Mouse (Mus musculus): ENCODE data around the gene Adamtsl1. TPM values are rescaled to one million over a fixed set of nuclear protein-coding genes. Genes with fewer than 3 reads are reported as not detected.

Adamtsl1 gene
- total RNA-seq, 2 experiments from 2014 or later: 15.9 to 19.9 TPM

DNA sequence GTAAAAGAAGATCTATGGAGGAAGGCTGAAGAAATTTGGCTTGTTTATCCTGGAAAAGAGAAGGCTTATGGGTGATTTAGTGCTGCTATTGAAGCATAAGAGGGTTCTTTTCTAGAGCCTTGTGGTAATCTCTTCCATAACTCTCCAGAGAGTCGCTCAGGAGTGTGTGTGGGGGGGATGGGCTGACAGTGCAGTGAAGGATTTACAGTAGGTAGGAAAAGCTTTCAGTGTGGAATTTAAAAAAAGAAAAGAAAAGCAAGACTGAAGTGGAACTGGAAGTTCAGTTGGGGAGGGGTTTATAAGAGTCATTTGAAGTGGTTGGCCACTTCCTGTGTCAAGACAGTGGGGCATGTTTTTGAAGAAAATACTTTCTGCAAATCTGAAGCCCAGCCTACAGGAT is 155.8 kb downstream of the Adamtsl1 start:
- no peak for DNase-seq

- no peak for DNase-seq
Observed at GRCm38 (mm10) chr4:85672290-85672689, 158.3 kb downstream of the Adamtsl1 start.

- DNase-seq: no peak
Observed at GRCm38 (mm10) chr4:85677621-85678020, 163.6 kb downstream of the Adamtsl1 start.

DNA sequence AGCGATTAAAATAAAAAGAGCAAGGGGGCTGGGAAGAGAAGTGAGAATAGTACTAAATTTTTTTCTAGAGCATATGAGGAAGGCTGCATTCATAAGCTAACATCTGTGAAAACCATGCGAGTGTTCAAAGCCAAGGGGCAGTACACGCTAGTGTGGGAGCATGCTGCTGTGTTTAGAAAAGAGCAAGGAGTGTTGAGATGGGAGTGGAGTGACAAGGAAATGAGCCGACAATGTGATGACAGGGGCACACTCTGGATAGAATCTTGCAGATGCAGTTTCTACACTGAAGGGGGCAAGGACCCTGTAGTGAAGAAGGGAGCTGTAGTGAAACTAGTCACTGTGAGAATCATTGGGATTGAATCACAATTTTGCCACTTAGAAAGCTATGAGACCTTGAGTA is 172.2 kb downstream of the Adamtsl1 start:
- DNase-seq: no peak

DNA sequence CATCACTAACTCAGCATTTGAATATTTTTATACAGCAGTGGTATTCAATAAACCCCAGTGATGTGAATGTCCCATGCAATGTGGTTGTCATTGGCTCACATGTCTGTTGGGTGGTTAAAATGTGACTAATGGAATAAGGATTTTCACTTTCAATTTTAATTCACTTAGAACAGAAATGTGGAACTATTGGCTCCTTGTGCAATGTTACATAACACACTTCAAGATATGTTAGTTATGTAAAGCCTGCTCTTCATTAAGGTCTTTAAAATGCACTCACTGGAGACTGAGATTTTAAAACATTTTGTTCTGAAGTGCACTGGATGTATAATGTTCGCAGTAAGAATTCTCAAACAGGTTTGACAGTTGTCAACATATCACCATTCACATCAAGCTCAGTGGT is 181.3 kb downstream of the Adamtsl1 start:
- no peak for DNase-seq

DNA sequence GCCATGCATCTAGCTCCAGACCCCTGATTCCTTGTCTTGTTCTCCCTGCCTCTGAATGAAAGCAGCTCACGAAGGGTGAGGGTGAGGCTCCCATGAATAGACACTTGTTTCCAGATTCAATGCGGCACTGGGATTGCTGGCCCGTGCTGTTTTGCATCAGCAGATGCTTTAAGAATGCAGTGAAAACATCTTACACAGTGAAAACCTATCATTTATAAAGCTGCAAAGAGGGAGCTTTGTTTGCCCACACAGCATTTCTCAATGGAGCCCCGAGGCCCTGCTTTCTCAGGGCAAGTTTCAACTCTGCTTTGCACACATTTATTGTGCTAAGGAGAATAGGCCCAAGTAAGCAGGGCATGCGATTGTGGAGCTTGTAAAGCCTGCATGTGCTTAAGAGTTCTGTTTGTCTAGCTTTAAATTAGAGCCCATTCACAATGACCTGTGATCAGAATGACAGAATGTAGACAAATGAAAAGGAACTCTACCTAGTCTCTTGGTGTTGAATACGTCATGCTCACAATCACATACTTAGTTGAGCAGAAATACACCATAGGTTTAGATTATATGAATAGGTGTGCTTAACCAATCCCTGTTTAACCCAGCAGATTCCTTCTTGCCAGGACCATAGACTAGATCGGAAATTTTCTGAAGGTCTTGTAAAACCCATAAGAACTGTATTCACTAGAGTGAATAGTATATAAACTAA is 193.5 kb downstream of the Adamtsl1 start:
- DNase-seq: no peak

- no peak for DNase-seq
Observed at GRCm38 (mm10) chr4:85709636-85710035, 195.7 kb downstream of the Adamtsl1 start.

GRCm38 (mm10) chr4:85724999-85725398 is 211.0 kb downstream of the Adamtsl1 start:
- no peak for DNase-seq

DNA sequence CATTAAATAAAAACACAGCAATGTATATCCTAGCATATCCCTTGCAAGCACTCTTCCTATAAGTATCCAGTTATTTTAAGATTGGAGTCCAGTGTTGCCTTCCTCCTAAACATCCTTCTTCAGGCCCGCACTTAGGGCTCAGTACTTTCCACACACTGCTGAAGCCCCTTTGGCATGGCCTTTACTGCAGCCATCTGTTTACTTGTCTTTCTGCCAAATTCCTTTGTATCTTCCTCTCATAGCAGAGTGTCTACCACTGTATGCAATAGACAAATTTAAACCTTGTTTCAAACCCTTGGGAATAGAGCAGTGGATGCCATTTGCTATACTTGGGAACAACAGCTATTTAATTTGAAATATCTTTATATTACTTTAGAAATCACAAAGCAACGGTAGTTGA is 213.8 kb downstream of the Adamtsl1 start:
- DNase-seq: no peak

GRCm38 (mm10) chr4:85728416-85728815 is 214.4 kb downstream of the Adamtsl1 start:
- no peak for DNase-seq

DNA sequence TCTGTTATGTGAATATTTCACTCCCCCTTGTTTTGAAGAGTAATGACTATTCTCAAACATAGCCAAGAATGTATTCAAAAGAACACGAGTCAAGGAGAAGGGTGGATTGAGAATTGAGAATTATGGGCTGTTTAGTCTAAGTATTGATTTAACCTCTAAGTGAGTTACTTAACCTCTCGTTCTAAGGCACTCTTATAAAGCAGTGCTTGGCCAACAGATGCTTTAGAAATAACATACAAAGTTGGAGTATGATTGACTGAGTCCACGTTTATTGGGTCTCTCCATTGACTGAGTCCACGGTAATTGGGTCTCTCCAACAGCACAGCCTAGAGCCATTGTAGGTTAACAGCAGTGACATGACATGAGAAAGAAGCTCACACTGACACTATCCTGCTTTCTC is 226.5 kb downstream of the Adamtsl1 start:
- DNase-seq: no peak

DNA sequence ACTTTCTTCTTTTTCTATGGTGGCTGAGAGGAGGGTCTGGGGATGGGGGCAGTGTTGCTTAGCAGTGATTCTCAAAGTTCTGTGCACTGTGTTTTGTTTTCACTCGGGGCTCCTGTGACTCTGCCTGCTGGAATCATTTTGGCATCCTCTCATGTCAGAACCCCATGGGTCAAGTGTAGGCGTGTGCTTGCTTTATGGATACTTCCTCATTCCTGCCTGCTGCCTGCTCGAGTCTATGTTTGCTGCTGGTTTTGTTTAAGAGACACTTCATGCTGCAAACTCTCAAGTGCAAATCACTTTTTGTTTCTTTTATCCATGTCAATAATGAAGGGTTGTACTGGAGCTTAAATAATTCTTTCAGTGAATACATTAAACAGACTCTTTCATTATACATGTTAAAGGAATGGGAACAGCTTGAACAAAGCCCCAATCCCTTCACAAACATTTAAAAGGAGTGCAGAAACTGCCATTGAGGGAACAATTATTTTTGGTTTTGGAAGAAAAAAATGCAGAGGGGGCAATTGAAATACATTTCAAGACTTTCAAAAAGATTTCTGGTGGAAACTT is 227.9 kb downstream of the Adamtsl1 start:
- DNase-seq: no peak

DNA sequence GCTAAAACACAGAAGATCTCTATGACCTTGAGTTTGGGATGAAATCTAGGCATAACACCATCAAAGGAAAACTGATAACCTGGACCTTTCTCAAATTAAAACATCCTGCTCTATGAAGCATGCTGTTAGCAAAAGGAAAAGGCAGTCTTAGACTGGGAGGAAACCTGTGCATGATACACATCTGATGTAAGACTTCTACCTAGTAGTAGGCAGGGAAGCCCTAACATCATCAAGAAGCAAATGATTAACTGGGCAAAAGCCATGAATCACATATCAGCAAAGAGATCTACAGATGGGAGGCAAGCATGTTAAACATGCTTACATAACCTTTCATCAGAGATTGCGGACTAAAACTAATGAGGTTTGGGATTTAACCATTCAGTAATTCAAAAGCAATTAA is 229.5 kb downstream of the Adamtsl1 start:
- no peak for DNase-seq

GRCm38 (mm10) chr4:85762684-85763083 is 248.7 kb downstream of the Adamtsl1 start:
- no peak for DNase-seq

DNA sequence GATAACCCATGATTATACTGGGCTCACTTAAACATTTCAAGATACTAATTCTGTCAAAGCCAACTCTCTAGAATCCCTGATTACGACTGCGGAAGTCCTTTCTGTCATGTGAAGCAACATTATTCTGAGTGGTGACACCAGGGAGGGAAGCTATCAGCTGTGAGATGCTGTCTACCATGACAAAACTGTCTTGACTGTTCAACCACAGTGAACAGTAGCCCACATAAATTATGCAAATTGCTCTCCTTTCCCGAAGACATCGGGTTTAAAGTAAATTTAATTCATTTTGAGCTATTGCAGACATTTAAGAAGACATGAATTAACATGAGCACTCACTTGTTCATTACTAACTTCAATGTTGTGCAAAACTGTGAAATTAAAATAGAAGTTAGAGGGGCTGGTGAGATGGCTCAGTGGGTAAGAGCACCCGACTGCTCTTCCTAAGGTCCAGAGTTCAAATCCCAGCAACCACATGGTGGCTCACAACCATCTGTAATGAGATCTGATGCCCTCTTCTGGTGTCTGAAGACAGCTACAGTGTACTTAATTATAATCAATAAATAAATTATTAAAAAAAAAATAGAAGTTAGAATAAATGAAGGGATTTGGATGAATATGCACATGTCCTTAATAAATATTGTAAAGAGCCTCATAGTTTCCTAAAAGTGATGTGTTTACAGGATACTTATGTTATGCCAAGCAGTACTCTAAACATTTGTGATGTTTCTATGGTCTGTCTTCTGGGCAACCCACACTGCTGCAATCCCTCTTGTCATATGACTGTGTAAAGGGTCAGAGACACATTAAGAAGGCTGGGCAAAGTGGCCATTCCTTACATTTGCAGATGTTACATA is 249.4 kb downstream of the Adamtsl1 start:
- no peak for DNase-seq

- no peak for DNase-seq
Observed at GRCm38 (mm10) chr4:85764015-85764450, 250.1 kb downstream of the Adamtsl1 start.

GRCm38 (mm10) chr4:85764476-85764875 is 250.5 kb downstream of the Adamtsl1 start:
- DNase-seq: no peak

DNA sequence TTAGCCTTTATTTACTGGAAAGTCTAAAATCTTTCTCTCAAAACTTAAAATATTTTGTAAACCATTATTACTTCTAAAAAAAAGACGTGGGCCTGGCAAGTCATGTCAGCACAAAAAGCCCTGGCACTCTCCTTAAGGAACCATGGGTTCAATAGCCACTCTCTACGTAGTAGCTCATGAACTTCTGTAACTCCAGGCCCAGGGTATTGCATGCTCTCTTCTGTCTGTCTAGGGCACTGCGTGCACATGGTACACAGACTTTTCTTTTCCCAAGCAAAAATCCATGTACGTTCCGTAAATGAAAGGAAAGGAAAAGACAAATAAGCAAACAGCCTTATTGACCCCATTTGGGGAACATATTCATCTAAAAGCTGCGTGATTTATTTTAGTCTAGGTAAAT is 253.7 kb downstream of the Adamtsl1 start:
- no peak for DNase-seq

DNA sequence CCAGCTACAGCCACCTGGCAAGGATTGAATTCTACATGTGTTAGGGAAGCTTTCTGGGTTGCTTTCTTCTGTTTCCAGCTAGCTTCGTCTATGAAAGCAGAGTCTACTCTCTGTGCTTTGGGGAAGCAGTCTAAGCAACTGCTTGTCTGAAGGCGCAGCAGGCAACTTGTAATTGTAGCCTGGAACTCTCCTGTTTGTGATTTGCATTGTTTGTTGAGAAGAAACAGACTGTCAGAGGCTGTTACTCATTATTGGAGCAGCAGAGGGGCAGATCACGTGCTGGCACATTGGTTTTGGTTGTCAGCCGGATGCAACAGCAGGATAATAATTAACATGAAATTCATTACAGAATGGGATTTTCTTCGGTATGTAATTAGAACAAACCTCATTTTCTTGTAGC is 254.1 kb downstream of the Adamtsl1 start:
- DNase-seq: no peak

DNA sequence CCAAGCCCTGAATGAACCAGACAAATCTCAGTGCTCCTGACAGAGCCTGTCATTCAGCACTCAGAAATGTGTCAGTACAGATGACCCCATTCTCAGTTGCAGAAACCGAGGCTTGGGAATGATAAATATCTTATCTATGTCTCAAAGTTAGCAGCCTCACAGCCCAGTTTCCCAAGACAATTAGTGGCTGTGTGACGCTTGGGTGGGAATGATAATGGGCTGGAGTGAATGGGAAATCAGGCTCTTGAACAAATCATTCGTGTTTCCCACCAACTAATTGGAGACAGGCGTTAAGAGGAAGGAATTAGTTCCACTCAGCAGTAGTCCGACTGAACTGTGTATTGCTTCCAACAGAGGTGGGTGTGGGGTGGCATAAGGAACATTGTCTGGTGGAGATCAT is 268.5 kb downstream of the Adamtsl1 start:
- no peak for DNase-seq

- no peak for DNase-seq
Observed at GRCm38 (mm10) chr4:85783768-85784379, 269.9 kb downstream of the Adamtsl1 start.

DNA sequence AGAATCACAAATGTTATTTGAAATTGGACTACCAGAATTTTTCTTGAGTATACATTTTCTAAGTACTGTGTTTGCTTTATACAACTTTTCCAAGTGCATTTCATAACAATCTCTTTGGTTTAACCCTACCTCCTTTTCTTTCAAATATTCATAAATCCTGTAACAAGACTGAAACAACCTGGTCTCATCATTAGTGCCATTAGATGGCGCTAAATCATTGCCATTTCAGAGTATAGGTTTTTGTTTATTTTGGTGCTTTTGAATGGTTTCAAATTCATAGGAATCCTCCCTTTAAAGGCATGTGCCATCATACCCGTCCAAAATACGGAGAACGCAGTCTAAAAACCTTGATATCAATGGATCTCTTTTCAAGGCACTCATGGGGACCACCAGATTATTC is 270.5 kb downstream of the Adamtsl1 start:
- DNase-seq: no peak

DNA sequence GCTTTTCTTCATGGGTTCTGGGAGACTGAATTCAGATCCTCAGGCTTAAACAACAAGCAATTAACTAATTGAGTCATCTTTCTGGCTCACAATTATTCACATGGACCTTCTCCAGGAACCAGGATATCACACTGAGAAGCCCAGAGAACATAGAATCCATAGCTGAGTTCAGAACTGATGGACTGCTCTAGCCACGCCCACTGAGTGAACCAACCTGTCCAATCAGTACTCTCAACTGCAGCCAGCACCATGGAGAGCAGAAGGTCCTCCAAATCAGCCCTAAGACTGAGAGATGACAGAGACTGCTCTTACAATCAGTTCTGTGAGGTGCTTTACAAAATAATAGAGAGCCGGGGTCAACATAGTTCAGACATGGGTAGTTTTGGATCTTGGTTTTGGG is 276.3 kb downstream of the Adamtsl1 start:
- peak; percentile 14 to 16 for DNase-seq
